Mouse (Mus musculus): ENCODE measurements around the gene Mast4. TPM values are rescaled to one million over a fixed set of nuclear protein-coding genes. Genes with fewer than 3 reads are reported as not detected.

Mast4 gene
- polyA plus RNA-seq, 1 experiment, result 10.8 TPM

GRCm38 (mm10) chr13:102860135-102860534 is 474.2 kb downstream of the Mast4 start:
- peaks cover 97% of the 10 kb centered on the region for H3K79me2 ChIP-seq (ENCODE audit: control insufficient read depth, insufficient read depth)
- no peak overlapping the region for H3K4me3 ChIP-seq (ENCODE audit: insufficient read depth, poor library complexity, severe bottlenecking)
- peaks cover 71% of the 10 kb centered on the region for H3K79me3 ChIP-seq (ENCODE audit: low read depth)
- H3K27me3 ChIP-seq (ENCODE audit: control insufficient read depth, insufficient read depth, insufficient read length), result no peaks in the 10 kb centered on the region
- H3ac ChIP-seq (ENCODE audit: control insufficient read depth, insufficient read length, low read depth), result no peak overlapping the region
- TF ChIP-seq CEBPB (IDR thresholded peaks at IDR 0.05; ENCODE audit: low read depth) (peak; percentile 52), MAX (IDR thresholded peaks at IDR 0.05) (no peak), FOSL1 (IDR thresholded peaks at IDR 0.05; ENCODE audit: insufficient read depth, low read length, poor library complexity, severe bottlenecking) (no peak)
- H3K36me3 ChIP-seq (ENCODE audit: control insufficient read depth, insufficient read depth), result no peaks in the 10 kb centered on the region

GRCm38 (mm10) chr13:102857539-102857838 is 476.8 kb downstream of the Mast4 start:
- H3K36me3 ChIP-seq (ENCODE audit: control insufficient read depth, insufficient read depth), result no peaks in the 10 kb centered on the region
- H3K27me3 ChIP-seq (ENCODE audit: control insufficient read depth, insufficient read depth, insufficient read length), result no peaks in the 10 kb centered on the region
- peaks cover 95% of the 10 kb centered on the region for H3K79me2 ChIP-seq (ENCODE audit: control insufficient read depth, insufficient read depth)
- no peak overlapping the region for H3ac ChIP-seq (ENCODE audit: control insufficient read depth, insufficient read length, low read depth)
- TF ChIP-seq MYOG (IDR thresholded peaks at IDR 0.05; ENCODE audit: control insufficient read depth, extremely low read depth, insufficient read length) (no peak), MYOD1 (IDR thresholded peaks at IDR 0.05; ENCODE audit: control insufficient read depth, insufficient read length, low read depth) (no peak), MAX (IDR thresholded peaks at IDR 0.05) (no peak), USF1 (IDR thresholded peaks at IDR 0.05; ENCODE audit: low read depth) (no peak), FOSL1 (IDR thresholded peaks at IDR 0.05; ENCODE audit: insufficient read depth, low read length, poor library complexity, severe bottlenecking) (no peak), CTCF (IDR thresholded peaks at IDR 0.05; ENCODE audit: control insufficient read depth, insufficient read depth, insufficient read length) (no peak), CEBPB (IDR thresholded peaks at IDR 0.05; ENCODE audit: low read depth) (no peak)
- no peak overlapping the region for H3K4me3 ChIP-seq (ENCODE audit: insufficient read depth, poor library complexity, severe bottlenecking)
- H3K79me3 ChIP-seq (ENCODE audit: low read depth), result peaks cover 64% of the 10 kb centered on the region

GRCm38 (mm10) chr13:102856821-102857538 is 477.3 kb downstream of the Mast4 start:
- H3K79me3 ChIP-seq (ENCODE audit: low read depth), result peaks cover 59% of the 10 kb centered on the region
- H3K36me3 ChIP-seq (ENCODE audit: control insufficient read depth, insufficient read depth), result peaks cover 5% of the 10 kb centered on the region
- peaks cover 95% of the 10 kb centered on the region for H3K79me2 ChIP-seq (ENCODE audit: control insufficient read depth, insufficient read depth)
- no peak for TF ChIP-seq MAX (IDR thresholded peaks at IDR 0.05)
- TF ChIP-seq CEBPB (IDR thresholded peaks at IDR 0.05; ENCODE audit: low read depth), result no peak
- no peak for TF ChIP-seq USF1 (IDR thresholded peaks at IDR 0.05; ENCODE audit: low read depth)
- TF ChIP-seq MYOD1 (IDR thresholded peaks at IDR 0.05; ENCODE audit: control insufficient read depth, insufficient read length, low read depth), result no peak
- H3ac ChIP-seq (ENCODE audit: control insufficient read depth, insufficient read length, low read depth), result no peak overlapping the region
- no peaks in the 10 kb centered on the region for H3K27me3 ChIP-seq (ENCODE audit: control insufficient read depth, insufficient read depth, insufficient read length)
- H3K4me3 ChIP-seq (ENCODE audit: insufficient read depth, poor library complexity, severe bottlenecking), result no peak overlapping the region

GRCm38 (mm10) chr13:102852865-102853264 is 481.4 kb downstream of the Mast4 start:
- peaks cover 91% of the 10 kb centered on the region for H3K79me2 ChIP-seq (ENCODE audit: control insufficient read depth, insufficient read depth)
- H3K27me3 ChIP-seq (ENCODE audit: control insufficient read depth, insufficient read depth, insufficient read length), result no peaks in the 10 kb centered on the region
- peaks cover 12% of the 10 kb centered on the region for H3K36me3 ChIP-seq (ENCODE audit: control insufficient read depth, insufficient read depth)
- TF ChIP-seq MYOG (IDR thresholded peaks at IDR 0.05; ENCODE audit: control insufficient read depth, extremely low read depth, insufficient read length), result no peak
- TF ChIP-seq MYOD1 (IDR thresholded peaks at IDR 0.05; ENCODE audit: control insufficient read depth, insufficient read length, low read depth), result no peak
- no peak for TF ChIP-seq CTCF (IDR thresholded peaks at IDR 0.05; ENCODE audit: control insufficient read depth, insufficient read depth, insufficient read length)
- TF ChIP-seq CEBPB (IDR thresholded peaks at IDR 0.05; ENCODE audit: low read depth), result no peak
- no peak for TF ChIP-seq USF1 (IDR thresholded peaks at IDR 0.05; ENCODE audit: low read depth)
- no peak for TF ChIP-seq MAX (IDR thresholded peaks at IDR 0.05)
- TF ChIP-seq FOSL1 (IDR thresholded peaks at IDR 0.05; ENCODE audit: insufficient read depth, low read length, poor library complexity, severe bottlenecking), result no peak
- H3ac ChIP-seq (ENCODE audit: control insufficient read depth, insufficient read length, low read depth), result no peak overlapping the region
- no peak overlapping the region for H3K4me3 ChIP-seq (ENCODE audit: insufficient read depth, poor library complexity, severe bottlenecking)
- peaks cover 30% of the 10 kb centered on the region for H3K79me3 ChIP-seq (ENCODE audit: low read depth)

GRCm38 (mm10) chr13:102851253-102851652 is 483.0 kb downstream of the Mast4 start:
- no peak overlapping the region for H3ac ChIP-seq (ENCODE audit: control insufficient read depth, insufficient read length, low read depth)
- peaks cover 12% of the 10 kb centered on the region for H3K36me3 ChIP-seq (ENCODE audit: control insufficient read depth, insufficient read depth)
- peaks cover 91% of the 10 kb centered on the region for H3K79me2 ChIP-seq (ENCODE audit: control insufficient read depth, insufficient read depth)
- no peak overlapping the region for H3K4me3 ChIP-seq (ENCODE audit: insufficient read depth, poor library complexity, severe bottlenecking)
- no peak for TF ChIP-seq CEBPB (IDR thresholded peaks at IDR 0.05; ENCODE audit: low read depth)
- TF ChIP-seq CTCF (IDR thresholded peaks at IDR 0.05; ENCODE audit: control insufficient read depth, insufficient read depth, insufficient read length), result no peak
- no peaks in the 10 kb centered on the region for H3K27me3 ChIP-seq (ENCODE audit: control insufficient read depth, insufficient read depth, insufficient read length)
- H3K79me3 ChIP-seq (ENCODE audit: low read depth), result peaks cover 32% of the 10 kb centered on the region

GRCm38 (mm10) chr13:102850594-102850993 is 483.7 kb downstream of the Mast4 start:
- no peak for TF ChIP-seq CEBPB (IDR thresholded peaks at IDR 0.05; ENCODE audit: low read depth)
- Histone ChIP-seq H3K79me2 (ENCODE audit: control insufficient read depth, insufficient read depth) (peaks cover 93% of the 10 kb centered on the region), H3K27me3 (ENCODE audit: control insufficient read depth, insufficient read depth, insufficient read length) (no peaks in the 10 kb centered on the region), H3ac (ENCODE audit: control insufficient read depth, insufficient read length, low read depth) (no peak overlapping the region), H3K79me3 (ENCODE audit: low read depth) (peaks cover 34% of the 10 kb centered on the region), H3K4me3 (ENCODE audit: insufficient read depth, poor library complexity, severe bottlenecking) (no peak overlapping the region), H3K36me3 (ENCODE audit: control insufficient read depth, insufficient read depth) (peaks cover 12% of the 10 kb centered on the region)

Measured in C2C12 (cell line).